In the genomic region with DNA sequence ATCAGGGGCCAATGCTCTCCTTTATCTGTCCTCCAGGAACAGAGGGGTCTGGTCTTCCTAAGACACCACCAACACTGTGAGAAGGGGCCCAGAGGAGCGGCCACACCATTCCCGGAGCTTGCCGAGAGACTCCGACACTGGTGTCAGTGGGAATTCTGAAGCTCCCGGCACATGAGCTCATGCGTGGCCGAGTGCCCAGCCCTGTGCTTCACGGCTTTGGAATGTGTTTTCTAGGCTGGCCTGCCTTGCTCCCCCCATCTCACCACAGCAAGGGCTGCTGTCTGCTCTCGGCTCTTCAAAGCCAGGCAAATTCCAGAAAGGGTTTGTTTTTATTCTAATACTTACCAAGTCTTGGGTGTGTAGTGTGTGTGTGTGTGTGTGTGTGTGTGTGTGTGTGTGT, we compare ENCODE assay signal across 8 mouse cellular contexts. TPM values are rescaled to one million over a fixed set of nuclear protein-coding genes. Genes with fewer than 3 reads are reported as not detected.
DNase-seq lines count a peak whose midpoint lies in the region; ATAC-seq lines count a peak whose summit lies in the region.

No protein-coding gene starts in this region.

- DNase-seq in forebrain, embryonic 10.5 days (ENCODE audit: extremely low spot score, low spot score): no peak
- peak; percentile 75 for DNase-seq in adrenal gland, postnatal 14 days
- peak; percentile 87 for DNase-seq in lung, postnatal 10 days
- no peak for DNase-seq in embryo, embryonic 11 days
- no peak for DNase-seq in frontal cortex, adult 2 months (ENCODE audit: extremely low spot score in 1 of 2, low spot score in 1 of 2)
- DNase-seq in right cerebral cortex, postnatal 36 days (ENCODE audit: low spot score in 2 of 2): no peak

- 87% methylated on average over 9 of the region's 9 CpGs for WGBS in forebrain, embryonic 10.5 days
- 66% methylated on average over 9 of the region's 9 CpGs for WGBS in forebrain, embryonic 12.5 days
- 21% methylated on average over 9 of the region's 9 CpGs for whole genome bisulfite sequencing in heart, embryonic 15.5 days

- H3K9me3 ChIP-seq in forebrain, embryonic 10.5 days: no peaks in the 10 kb centered on the region
- no peaks in the 10 kb centered on the region for H3K9me3 ChIP-seq in forebrain, embryonic 12.5 days
- no peaks in the 10 kb centered on the region for H3K9me3 ChIP-seq in heart, embryonic 15.5 days (replicated peaks)

- no peak overlapping the region for H3K4me2 ChIP-seq in forebrain, embryonic 12.5 days
- peak overlapping the region; percentile 41 for H3K4me2 ChIP-seq in heart, embryonic 15.5 days

- H3K27ac ChIP-seq in forebrain, embryonic 10.5 days: 0 out of 2 replicates have a peak overlapping the region, but pooled peaks have one; percentile 22
- no peak overlapping the region for H3K27ac ChIP-seq in forebrain, embryonic 12.5 days
- H3K27ac ChIP-seq in heart, embryonic 15.5 days: peak overlapping the region; percentile 82

- H3K4me1 ChIP-seq in forebrain, embryonic 10.5 days: peaks cover 36% of the 10 kb centered on the region
- peaks cover 39% of the 10 kb centered on the region for H3K4me1 ChIP-seq in forebrain, embryonic 12.5 days
- peaks cover 47% of the 10 kb centered on the region for H3K4me1 ChIP-seq in heart, embryonic 15.5 days (replicated peaks)

- no peaks in the 10 kb centered on the region for H3K36me3 ChIP-seq in forebrain, embryonic 10.5 days (replicated peaks)
- no peaks in the 10 kb centered on the region for H3K36me3 ChIP-seq in forebrain, embryonic 12.5 days (replicated peaks)
- no peaks in the 10 kb centered on the region for H3K36me3 ChIP-seq in heart, embryonic 15.5 days

- H3K4me3 ChIP-seq in forebrain, embryonic 10.5 days: no peak overlapping the region
- no peak overlapping the region for H3K4me3 ChIP-seq in forebrain, embryonic 12.5 days (replicated peaks)
- no peak overlapping the region for H3K4me3 ChIP-seq in heart, embryonic 15.5 days

- H3K9ac ChIP-seq in forebrain, embryonic 12.5 days: no peak overlapping the region
- H3K9ac ChIP-seq in heart, embryonic 15.5 days: no peak overlapping the region

- H3K27me3 ChIP-seq in forebrain, embryonic 10.5 days (ENCODE audit: poor library complexity, severe bottlenecking): peaks cover 83% of the 10 kb centered on the region
- H3K27me3 ChIP-seq in forebrain, embryonic 12.5 days: peaks cover 63% of the 10 kb centered on the region
- peaks cover 38% of the 10 kb centered on the region for H3K27me3 ChIP-seq in heart, embryonic 15.5 days

- no peak for ATAC-seq in forebrain, embryonic 12.5 days (ENCODE audit: low FRiP score)
- ATAC-seq in heart, embryonic 15.5 days (replicated peaks; ENCODE audit: insufficient number of reproducible peaks, insufficient read depth, low FRiP score, low read depth): peak; percentile 85

RNA-seq across cellular contexts. Expression of a gene that starts 39.6 kb away (rescaled TPM):
- 0.31 and 0.61 TPM in 2 replicates for polyA plus RNA-seq in forebrain, embryonic 10.5 days (2016; fragmentation: Nextera tagmentation; extraction: Ambion mirVana)
- polyA plus RNA-seq in forebrain, embryonic 12.5 days (2016; fragmentation: Nextera tagmentation; extraction: Ambion mirVana): 0.47 and 0.74 TPM in 2 replicates
- not detected in 2 replicates for total RNA-seq in adrenal gland, postnatal 14 days (2021)
- 0.14 TPM in 1 of 2 replicates, not detected in the other for polyA plus RNA-seq in heart, embryonic 15.5 days (2015; fragmentation: Nextera tagmentation; extraction: Ambion mirVana)
- polyA plus RNA-seq in frontal cortex, adult 2 months (2012; rRNA removed): 0.14 and 0.21 TPM in 2 replicates

Comparison
In these comparisons a context has a peak if more than half of its experiments do, and no peak if none do; other contexts are left out.
1. DNase-seq: peak in adrenal gland, postnatal 14 days (single experiment) and lung, postnatal 10 days (single experiment); none in forebrain, embryonic 10.5 days (single experiment), embryo, embryonic 11 days (single experiment), frontal cortex, adult 2 months (0 of 2) and right cerebral cortex, postnatal 36 days (0 of 2).